22 mouse cellular contexts compared by ENCODE assay signal in the genomic region with DNA sequence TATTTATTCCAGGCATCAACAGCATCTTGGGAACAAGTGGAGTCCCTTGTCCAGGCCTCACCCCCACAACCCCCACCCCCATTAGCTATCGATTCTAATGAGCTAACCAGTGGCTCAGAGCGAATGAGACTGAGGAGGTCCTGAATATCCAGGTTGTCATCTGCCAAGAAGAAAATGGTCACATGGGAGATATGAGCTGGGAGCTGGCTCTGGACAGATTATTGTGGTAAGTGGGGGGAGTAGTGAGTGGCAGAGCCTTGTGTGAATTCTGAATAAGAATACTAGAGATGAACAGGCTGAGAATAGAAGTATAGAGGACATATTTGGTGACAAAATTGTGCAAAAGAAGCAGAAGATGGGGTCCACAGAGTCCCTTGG.
DNase-seq lines count a peak whose midpoint lies in the region; ATAC-seq and TF ChIP-seq lines count a peak whose summit lies in the region.
"Had no signal": no experiment of that assay in that cellular context is flagged by ENCODE, and none has a peak within 500 bp of the region (broad histone marks: within the 10 kb centered on the region; RNA-seq: fewer than 3 reads in every experiment).

No protein-coding gene starts in this region.

- no peaks in the 10 kb centered on the region for H3K36me3 ChIP-seq in forebrain, embryonic 14.5 days (ENCODE audit: control insufficient read depth, insufficient read depth, low read length)
- no peaks in the 10 kb centered on the region for H3K36me3 ChIP-seq in forebrain, embryonic 10.5 days (replicated peaks)
- H3K36me3 ChIP-seq in neural tube, embryonic 15.5 days = no peaks in the 10 kb centered on the region
- H3K36me3 ChIP-seq: embryonic facial prominence, embryonic 15.5 days; heart, embryonic 12.5 days; limb, embryonic 10.5 days; midbrain, embryonic 12.5 days had no signal

- H3K4me3 ChIP-seq in forebrain, embryonic 14.5 days (ENCODE audit: low read depth, low read length) = no peak overlapping the region
- H3K4me3 ChIP-seq in forebrain, embryonic 10.5 days = no peak overlapping the region
- H3K4me3 ChIP-seq in layer of hippocampus, adult 2 months = no peak overlapping the region
- H3K4me3 ChIP-seq in neural tube, embryonic 15.5 days (replicated peaks) = no peak overlapping the region
- H3K4me3 ChIP-seq: embryonic facial prominence, embryonic 15.5 days; heart, embryonic 12.5 days; limb, embryonic 10.5 days; midbrain, embryonic 12.5 days had no signal

- no peak overlapping the region for H3K27ac ChIP-seq in forebrain, embryonic 14.5 days (ENCODE audit: low read depth, low read length)
- H3K27ac ChIP-seq in forebrain, embryonic 10.5 days = no peak overlapping the region
- peak overlapping the region; percentile 94 for H3K27ac ChIP-seq in layer of hippocampus, adult 2 months
- H3K27ac ChIP-seq in neural tube, embryonic 15.5 days (replicated peaks) = peak overlapping the region; percentile 65
- H3K27ac ChIP-seq: embryonic facial prominence, embryonic 15.5 days; limb, embryonic 10.5 days; macrophage; midbrain, embryonic 12.5 days had no signal

- no peak for TF ChIP-seq CTCF in layer of hippocampus, adult 2 months (conservative IDR thresholded peaks at IDR 0.05)

- H3K9ac ChIP-seq in forebrain, embryonic 14.5 days (ENCODE audit: low read length) = no peak overlapping the region
- no peak overlapping the region for H3K9ac ChIP-seq in neural tube, embryonic 15.5 days (replicated peaks)
- H3K9ac ChIP-seq: embryonic facial prominence, embryonic 15.5 days; heart, embryonic 12.5 days; midbrain, embryonic 12.5 days had no signal

- ATAC-seq in forebrain, embryonic 14.5 days = peak; percentile 32; the same call in 1 of the 2 replicates
- no peak for ATAC-seq in neural tube, embryonic 15.5 days (ENCODE audit: low FRiP score)

- H3K27me3 ChIP-seq in forebrain, embryonic 14.5 days (replicated peaks; ENCODE audit: control insufficient read depth, insufficient read depth, low read length) = no peaks in the 10 kb centered on the region
- H3K27me3 ChIP-seq in forebrain, embryonic 10.5 days (ENCODE audit: poor library complexity, severe bottlenecking) = no peaks in the 10 kb centered on the region
- no peaks in the 10 kb centered on the region for H3K27me3 ChIP-seq in neural tube, embryonic 15.5 days (replicated peaks)
- H3K27me3 ChIP-seq: embryonic facial prominence, embryonic 15.5 days; heart, embryonic 12.5 days; midbrain, embryonic 12.5 days had no signal

- H3K4me1 ChIP-seq in forebrain, embryonic 14.5 days (ENCODE audit: control insufficient read depth, insufficient read depth, low read length) = peaks cover 8% of the 10 kb centered on the region; the same call in 1 of the 2 replicates
- 0 out of 2 replicates have a peak, but pooled peaks cover 4% of the 10 kb centered on the region for H3K4me1 ChIP-seq in forebrain, embryonic 10.5 days
- peaks cover 13% of the 10 kb centered on the region for H3K4me1 ChIP-seq in neural tube, embryonic 15.5 days
- H3K4me1 ChIP-seq: embryonic facial prominence, embryonic 15.5 days; heart, embryonic 12.5 days; limb, embryonic 10.5 days had no signal

- DNase-seq in forebrain, embryonic 14.5 days (ENCODE audit: low spot score) = no peak
- DNase-seq in forebrain, embryonic 10.5 days (ENCODE audit: extremely low spot score, low spot score) = no peak
- no peak for DNase-seq in layer of hippocampus, adult 2 months (ENCODE audit: low spot score in 2 of 2)
- no peak for DNase-seq in layer of hippocampus, adult 9-10 months (ENCODE audit: low spot score)
- DNase-seq in retina, postnatal 1 day = peak; percentile 15
- no peak for DNase-seq in retina, embryonic 14.5 days (ENCODE audit: low spot score)
- no peak for DNase-seq in embryo, embryonic 9.5 days (ENCODE audit: extremely low spot score)
- DNase-seq: adrenal gland, postnatal 10 days; cerebellum, adult 8-10 months; gastrocnemius, postnatal 14 days; heart, adult 18-20 months; heart, postnatal 10 days; kidney, adult 18-20 months; kidney, postnatal 4 days; liver; thymus, postnatal 25 days had no signal

- 65% methylated on average over 2 of the region's 2 CpGs for WGBS in forebrain, embryonic 14.5 days
- 87% methylated on average over 2 of the region's 2 CpGs for WGBS in forebrain, embryonic 10.5 days
- 63% methylated on average over 2 of the region's 2 CpGs for WGBS in neural tube, embryonic 15.5 days

- no peaks in the 10 kb centered on the region for H3K9me3 ChIP-seq in forebrain, embryonic 14.5 days (replicated peaks; ENCODE audit: control insufficient read depth, low read length)
- no peaks in the 10 kb centered on the region for H3K9me3 ChIP-seq in forebrain, embryonic 10.5 days
- H3K9me3 ChIP-seq in neural tube, embryonic 15.5 days (replicated peaks) = no peaks in the 10 kb centered on the region
- H3K9me3 ChIP-seq: embryonic facial prominence, embryonic 15.5 days; heart, embryonic 12.5 days; limb, embryonic 10.5 days; midbrain, embryonic 12.5 days had no signal

- no peak overlapping the region for H3K4me2 ChIP-seq in forebrain, embryonic 14.5 days (ENCODE audit: low read length)
- no peak overlapping the region for H3K4me2 ChIP-seq in neural tube, embryonic 15.5 days
- H3K4me2 ChIP-seq: embryonic facial prominence, embryonic 15.5 days; heart, embryonic 12.5 days; midbrain, embryonic 12.5 days had no signal

Comparison
In these comparisons a context has a peak if more than half of its experiments do, and no peak if none do; other contexts are left out.
1. H3K27ac ChIP-seq: peak in layer of hippocampus, adult 2 months (single experiment) and neural tube, embryonic 15.5 days (single experiment); none in forebrain, embryonic 14.5 days (single experiment) and forebrain, embryonic 10.5 days (single experiment).